Mouse (Mus musculus): ENCODE results near the gene Trim17.
A peak's percentile ranks its signal among the peaks of the same experiment; 100 is the strongest.

Gene Trim17

GRCm38 (mm10) chr11:58968551-58968950 is 14.1 kb downstream of the Trim17 start:
- DNase-seq (ENCODE audit: low spot score in 2 of 2) = no peak

- DNase-seq (ENCODE audit: low spot score in 2 of 2) = no peak
Observed at GRCm38 (mm10) chr11:58969027-58969426, 14.5 kb downstream of the Trim17 start.

DNA sequence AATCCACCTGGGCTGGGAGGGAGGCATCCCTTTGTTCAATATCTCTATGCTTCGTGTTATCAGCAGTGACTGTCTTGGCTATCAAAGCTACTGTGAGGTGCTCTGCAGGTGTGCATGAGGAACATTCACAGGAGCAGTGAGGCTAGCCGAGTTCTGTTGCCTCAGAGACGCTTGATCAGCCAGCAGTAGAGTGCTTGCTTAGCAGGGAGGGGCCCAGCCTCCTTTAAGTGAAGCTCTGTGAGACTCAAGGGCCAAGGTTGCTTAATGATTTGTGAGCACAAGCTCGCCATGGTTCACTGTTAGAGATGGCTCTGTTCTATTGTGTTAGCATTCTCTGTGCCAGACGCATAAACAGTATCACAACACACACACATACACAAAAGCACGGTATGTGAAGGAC is 15.2 kb downstream of the Trim17 start:
- DNase-seq (ENCODE audit: low spot score in 2 of 2) = no peak

GRCm38 (mm10) chr11:58970831-58971530 is 16.5 kb downstream of the Trim17 start:
- no peak for DNase-seq (ENCODE audit: low spot score in 2 of 2)

- DNase-seq (ENCODE audit: low spot score in 2 of 2) = no peak
Observed at GRCm38 (mm10) chr11:58971796-58972195, 17.3 kb downstream of the Trim17 start.

DNA sequence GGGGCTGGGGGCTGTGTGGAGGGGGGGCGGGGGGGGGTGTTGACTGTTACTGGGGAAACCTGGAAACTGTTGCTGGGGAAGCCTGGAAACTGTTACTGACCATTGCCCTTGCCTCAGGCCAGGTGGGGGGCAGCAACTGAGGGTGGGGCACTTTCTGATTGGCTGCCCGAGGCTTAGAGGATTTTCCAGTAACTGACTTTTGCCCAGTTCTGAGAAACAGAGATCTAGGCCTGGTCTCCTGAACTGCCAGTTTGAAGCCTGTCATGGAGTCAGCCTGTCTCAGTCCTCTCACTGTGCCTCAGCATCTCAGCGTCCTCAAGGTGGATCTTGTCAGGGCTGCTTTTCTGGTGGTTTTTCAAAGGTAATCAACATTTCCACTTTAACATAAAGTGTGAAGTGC is 19.9 kb downstream of the Trim17 start:
- DNase-seq (ENCODE audit: low spot score in 2 of 2) = no peak

DNA sequence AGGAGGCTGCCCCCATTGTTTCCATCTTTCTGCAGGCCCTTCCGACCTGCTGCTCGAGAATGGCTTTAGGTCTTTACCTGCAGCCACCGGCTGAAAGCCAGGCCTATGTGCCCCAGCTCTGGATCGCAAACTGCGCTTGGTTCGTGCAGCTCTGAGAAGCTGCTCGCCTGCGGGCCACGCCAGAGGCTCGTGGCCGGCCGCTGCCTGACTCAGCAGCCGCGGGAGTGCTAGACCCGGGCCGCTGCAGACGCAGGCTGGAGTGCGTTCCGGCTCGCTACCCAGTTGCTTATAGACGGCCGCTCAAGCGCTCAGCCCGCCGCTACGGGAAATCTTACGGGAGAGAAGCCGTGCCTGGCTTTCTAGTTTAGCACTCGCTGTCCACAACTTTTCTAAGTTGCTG is 22.7 kb downstream of the Trim17 start:
- peak; percentile 35 to 36 for DNase-seq (ENCODE audit: low spot score in 2 of 2)

DNA sequence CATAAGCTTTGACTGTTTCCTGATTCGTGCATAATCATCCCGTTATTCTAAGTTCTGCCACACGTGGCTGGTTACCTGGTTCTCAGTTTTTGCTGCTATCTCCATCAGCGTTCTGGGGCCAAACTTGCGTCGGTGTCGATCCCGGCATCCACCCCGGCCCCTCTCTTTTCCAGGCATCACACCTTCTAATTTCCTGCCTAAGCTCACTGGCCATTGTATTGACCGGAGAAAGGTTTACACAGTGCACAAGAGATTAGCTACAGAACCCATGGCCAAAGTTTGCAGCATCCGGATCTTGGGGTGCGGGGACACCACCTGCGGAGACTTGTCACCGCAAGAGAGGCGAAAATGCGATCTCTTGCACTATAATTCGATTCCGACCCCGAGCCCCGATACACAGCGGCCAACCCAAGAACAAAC is 23.1 kb downstream of the Trim17 start:
- no peak for DNase-seq (ENCODE audit: low spot score in 2 of 2)

- peak; percentile 60 to 65 for DNase-seq (ENCODE audit: low spot score in 2 of 2)
Observed at GRCm38 (mm10) chr11:58978027-58978705, 23.7 kb downstream of the Trim17 start, which contains the start of gene Trim11. Gene Trim11, plus strand, starts transcription at chr11:58978093.

DNA sequence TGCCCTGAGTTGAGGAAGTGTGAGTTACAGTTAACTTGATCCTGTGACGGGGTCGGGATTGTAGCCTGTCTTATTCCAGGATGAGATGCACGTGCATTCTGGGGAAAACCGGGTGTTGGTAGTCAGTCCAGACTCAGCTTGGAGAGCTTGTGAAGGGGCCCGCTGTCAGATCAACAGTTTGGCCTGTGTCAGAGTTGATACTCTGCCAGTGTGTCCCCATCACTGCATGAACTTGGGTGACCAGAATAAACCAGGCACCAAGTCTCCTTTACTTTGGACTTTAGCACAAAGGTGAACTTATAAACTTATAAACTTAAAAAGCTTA is 24.2 kb downstream of the Trim17 start:
- no peak for DNase-seq (ENCODE audit: low spot score in 2 of 2)

GRCm38 (mm10) chr11:58979183-58979582 is 24.7 kb downstream of the Trim17 start:
- DNase-seq (ENCODE audit: low spot score in 2 of 2) = no peak

GRCm38 (mm10) chr11:58979661-58980060 is 25.2 kb downstream of the Trim17 start:
- no peak for DNase-seq (ENCODE audit: low spot score in 2 of 2)

DNA sequence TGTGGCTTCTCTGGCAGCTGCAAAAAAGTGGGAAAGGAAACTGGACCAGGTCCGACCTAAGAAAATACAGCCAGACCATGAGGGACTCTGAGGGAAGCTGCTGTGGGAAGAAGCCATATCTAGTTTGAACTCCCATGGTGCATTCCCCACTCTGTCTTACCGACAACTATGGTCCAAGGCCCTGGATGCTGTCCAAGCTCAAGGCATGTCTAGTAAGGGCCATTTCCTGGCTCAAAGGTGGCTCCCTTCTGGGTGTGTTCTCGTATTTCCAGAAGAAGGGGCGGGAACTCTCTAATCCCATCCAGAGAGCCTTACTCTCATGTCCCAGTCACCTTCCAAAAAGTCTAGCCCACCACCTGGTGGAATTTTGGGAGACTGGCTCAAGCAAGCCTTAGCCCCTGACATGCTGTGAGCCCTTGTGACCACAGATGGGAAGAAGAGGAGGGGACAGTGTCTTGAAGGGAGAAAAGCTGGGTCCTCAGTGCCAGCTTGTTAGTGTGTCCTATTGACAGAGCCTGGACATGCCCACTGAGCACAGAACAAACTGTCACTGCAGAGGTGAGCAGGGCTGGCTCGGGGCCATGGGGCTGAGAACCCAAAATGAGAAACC is 26.0 kb downstream of the Trim17 start:
- DNase-seq (ENCODE audit: low spot score in 2 of 2) = no peak

GRCm38 (mm10) chr11:58981541-58982447 is 27.3 kb downstream of the Trim17 start:
- DNase-seq (ENCODE audit: low spot score in 2 of 2) = peak; percentile 46 to 83

- peak in 1 of 2 experiments; percentile 83 for DNase-seq (ENCODE audit: low spot score in 2 of 2)
Observed at GRCm38 (mm10) chr11:58982471-58983097, 28.1 kb downstream of the Trim17 start.

DNA sequence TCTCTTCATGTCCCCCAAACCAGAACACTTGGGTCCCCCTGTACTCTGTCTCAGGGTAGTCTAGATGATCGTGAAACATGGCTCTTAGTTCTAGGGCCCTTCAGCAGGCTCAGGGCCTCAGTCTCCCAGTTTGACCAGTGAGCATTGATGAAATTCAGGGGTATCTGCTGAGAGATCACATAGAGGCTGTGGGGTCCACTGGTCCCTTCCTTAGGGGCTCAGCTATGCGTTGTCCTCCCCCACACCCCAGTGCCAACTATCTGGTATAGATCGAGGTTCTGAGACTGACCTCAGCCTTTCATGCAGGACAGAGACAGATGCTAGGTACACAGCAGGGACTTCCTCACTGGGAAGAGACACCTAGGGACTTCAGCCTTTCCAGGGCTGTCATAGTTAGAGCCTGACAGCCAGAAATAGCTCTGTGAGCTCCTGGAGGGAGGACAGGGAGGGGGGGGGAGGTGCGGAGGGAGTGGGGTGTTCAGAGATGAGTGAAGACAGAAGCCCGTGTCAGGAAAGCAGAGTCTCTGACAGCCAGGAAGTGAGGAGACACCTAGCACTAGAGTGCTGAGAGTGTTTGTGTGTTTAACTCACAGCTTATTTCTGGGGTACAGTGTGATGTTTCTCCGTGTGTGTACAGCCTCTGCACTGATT is 29.3 kb downstream of the Trim17 start:
- no peak for DNase-seq (ENCODE audit: low spot score in 2 of 2)

GRCm38 (mm10) chr11:58984657-58985056 is 30.2 kb downstream of the Trim17 start:
- DNase-seq (ENCODE audit: low spot score in 2 of 2) = no peak

DNA sequence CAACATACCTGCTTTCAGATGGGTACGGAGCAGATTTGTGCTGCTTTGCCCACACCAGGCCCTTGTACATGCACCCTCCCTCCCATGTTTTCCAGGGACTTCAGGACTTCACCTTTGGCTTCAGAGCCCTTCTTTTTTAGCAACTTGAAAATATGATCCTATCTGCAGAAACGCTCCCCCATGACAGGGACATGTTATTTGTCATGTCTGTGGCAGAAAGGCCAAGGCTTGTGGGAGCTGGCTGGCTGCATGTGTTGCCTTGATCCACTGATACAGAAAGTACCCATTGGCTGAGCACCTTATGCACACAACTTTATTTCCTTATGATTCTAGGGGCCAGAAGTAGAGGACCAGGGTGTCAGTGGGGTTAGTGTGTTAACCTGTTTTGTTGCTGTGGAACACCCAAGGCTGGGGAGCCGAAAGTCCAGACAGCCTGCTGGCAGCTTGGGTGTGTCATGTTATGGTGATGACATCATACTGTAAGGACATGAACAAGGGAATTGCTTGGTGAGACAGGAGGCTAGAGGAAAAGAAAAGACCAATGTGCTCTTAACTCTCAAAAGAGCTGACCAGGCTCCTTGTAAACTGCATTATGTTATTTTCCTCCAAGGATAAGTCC is 30.9 kb downstream of the Trim17 start:
- no peak for DNase-seq (ENCODE audit: low spot score in 2 of 2)

- DNase-seq (ENCODE audit: low spot score in 2 of 2) = no peak
Observed at GRCm38 (mm10) chr11:58989166-58989565, 34.7 kb downstream of the Trim17 start.

DNA sequence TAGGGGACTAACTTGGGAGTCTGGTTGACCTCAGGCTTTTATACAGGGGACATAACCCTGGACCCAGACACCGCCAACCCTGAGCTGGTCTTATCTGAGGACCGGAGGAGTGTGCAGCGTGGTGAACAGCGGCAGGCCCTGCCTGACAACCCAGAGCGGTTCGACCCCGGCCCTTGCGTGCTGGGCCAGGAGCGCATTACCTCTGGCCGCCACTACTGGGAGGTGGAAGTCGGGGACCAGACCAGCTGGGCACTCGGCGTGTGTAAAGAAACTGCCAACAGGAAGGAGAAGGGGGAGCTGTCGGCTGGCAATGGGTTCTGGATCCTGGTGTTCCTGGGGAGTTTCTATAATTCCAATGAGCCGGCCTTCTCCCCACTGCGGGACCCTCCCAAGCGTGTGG is 35.7 kb downstream of the Trim17 start:
- no peak for DNase-seq (ENCODE audit: low spot score in 2 of 2)

- DNase-seq (ENCODE audit: low spot score in 2 of 2) = no peak
Observed at GRCm38 (mm10) chr11:58990794-58991193, 36.3 kb downstream of the Trim17 start.

Measured in natural killer cell, adult 2 months (primary cell).